Mouse (Mus musculus) kidney, postnatal 0 days (tissue): ENCODE measurements around the gene Cptp. TPM values are rescaled to one million over a fixed set of nuclear protein-coding genes. Genes with fewer than 3 reads are reported as not detected.

ENCODE experiments used
- ATAC-seq: fragments of 200-750 bp; cut with Nextera tagmentation; replicated peaks from 2 replicates; pipeline ENCODE4 v1.8.0; 2017; ENCODE audit warnings: low read depth, moderate number of reproducible peaks, moderate TSS enrichment, moderate library complexity; ENCODE audit not compliant: low FRiP score
- DNase-seq: peaks from one replicate; pipeline ENCODE4 v3.0.0-alpha.2; 2016; ENCODE audit warnings: low spot score
- H3K27ac ChIP-seq: fragments of 300-500 bp; sonication (generic); 2 replicates; pipeline ENCODE4 v1.5.1; 2014; ENCODE audit warnings: mild to moderate bottlenecking
- H3K27me3 ChIP-seq: fragments of 300-500 bp; sonication (generic); 2 replicates; pipeline ENCODE4 v1.6.1; 2014; ENCODE audit warnings: low read length, mixed read lengths; ENCODE audit not compliant: insufficient read depth
- H3K36me3 ChIP-seq: fragments of 300-500 bp; sonication (generic); 2 replicates; pipeline ENCODE4 v1.6.1; 2014; ENCODE audit warnings: low read length, mixed read lengths; ENCODE audit not compliant: insufficient read depth
- H3K4me1 ChIP-seq: fragments of 300-500 bp; sonication (generic); replicated peaks from 2 replicates; pipeline ENCODE4 v1.6.1; 2014; ENCODE audit warnings: antibody characterized with exemption, low read length, mixed read lengths; ENCODE audit not compliant: insufficient read depth
- H3K4me2 ChIP-seq: fragments of 300-500 bp; sonication (generic); 2 replicates; pipeline ENCODE4 v1.6.1; 2014; ENCODE audit warnings: mild to moderate bottlenecking, low read length, moderate library complexity, mixed read lengths
- H3K4me3 ChIP-seq: fragments of 300-500 bp; sonication (generic); replicated peaks from 2 replicates; pipeline ENCODE4 v1.5.1; 2014; ENCODE audit warnings: low read depth, low read length
- H3K9ac ChIP-seq: fragments of 300-500 bp; sonication (generic); 2 replicates; pipeline ENCODE4 v1.6.1; 2014; ENCODE audit warnings: low read depth, low read length
- H3K9me3 ChIP-seq: fragments of 300-500 bp; sonication (generic); replicated peaks from 2 replicates; pipeline ENCODE4 v1.6.1; 2016; ENCODE audit warnings: low read length, inconsistent platforms, mixed read lengths
- CTCF ChIP-seq: IDR thresholded peaks from 2 replicates; pipeline ENCODE4 v1.5.1; 2016; ENCODE audit warnings: antibody characterized with exemption, low read depth, mild to moderate bottlenecking, moderate library complexity
- WGBS: fragments of 180-500 bp; shearing (Covaris S2); extraction: QIAGEN DNeasy Blood & Tissue Kit; methylation state at CpG from one replicate; pipeline ENCODE4 v1.1.7; 2014; 5-methylcytosine and 5-hydroxymethylcytosine counted together
- microRNA-seq: library from miRNA; unstranded; fragments of <30 nt; microRNA quantifications from one replicate; pipeline ENCODE4, GENCODE M21; 2016
- polyA plus RNA-seq: library from polyadenylated mRNA; unstranded; fragments of >200 nt; fragmentation: Nextera tagmentation; extraction: Ambion mirVana; gene quantifications from 2 replicates; pipeline ENCODE4 v1.2.1, GENCODE M21; 2015

Cptp gene
- polyA plus RNA-seq, 1 experiment from 2014 or later, result 14.8 TPM

GRCm38 (mm10) chr4:155829866-155830265, 39.4 kb downstream of the Cptp start:
- WGBS, result 81% methylated on average over 4 of the region's 4 CpGs
- no peak for TF ChIP-seq CTCF
- Histone ChIP-seq H3K27me3 (no peaks in the 10 kb centered on the region), H3K36me3 (peaks cover 17% of the 10 kb centered on the region), H3K9me3 (no peaks in the 10 kb centered on the region), H3K9ac (no peak overlapping the region), H3K4me3 (no peak overlapping the region), H3K4me2 (no peak overlapping the region), H3K27ac (no peak overlapping the region; the same call in 1 of the 2 replicates), H3K4me1 (peaks cover 10% of the 10 kb centered on the region)
- no peak for ATAC-seq
- DNase-seq, result no peak

DNA sequence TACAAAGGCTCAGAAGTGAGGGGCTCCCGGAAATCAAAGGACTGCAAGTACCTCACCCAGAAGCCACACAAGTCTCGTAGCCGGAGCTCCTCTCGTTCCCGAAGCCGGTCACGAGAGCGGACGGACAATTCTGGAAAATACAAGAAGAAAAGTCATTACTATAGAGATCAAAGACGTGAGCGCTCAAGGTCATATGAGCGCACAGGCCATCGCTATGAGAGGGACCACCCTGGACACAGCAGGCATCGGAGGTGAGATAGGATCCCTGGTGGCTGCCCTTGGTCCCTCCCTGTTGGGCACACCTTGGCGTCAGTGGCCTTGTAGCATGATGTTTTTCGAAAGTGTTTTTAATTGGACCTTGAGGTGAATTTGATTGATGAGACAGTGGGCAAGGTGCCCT, 45.8 kb downstream of the Cptp start:
- Histone ChIP-seq H3K27ac (no peak overlapping the region), H3K4me2 (no peak overlapping the region), H3K27me3 (no peaks in the 10 kb centered on the region), H3K4me3 (no peak overlapping the region), H3K4me1 (no peaks in the 10 kb centered on the region), H3K9me3 (no peaks in the 10 kb centered on the region), H3K36me3 (peaks cover 63% of the 10 kb centered on the region), H3K9ac (no peak overlapping the region)
- 95% methylated on average over 16 of the region's 16 CpGs for WGBS
- DNase-seq (no peak), ATAC-seq (no peak)
- TF ChIP-seq CTCF, result no peak

DNA sequence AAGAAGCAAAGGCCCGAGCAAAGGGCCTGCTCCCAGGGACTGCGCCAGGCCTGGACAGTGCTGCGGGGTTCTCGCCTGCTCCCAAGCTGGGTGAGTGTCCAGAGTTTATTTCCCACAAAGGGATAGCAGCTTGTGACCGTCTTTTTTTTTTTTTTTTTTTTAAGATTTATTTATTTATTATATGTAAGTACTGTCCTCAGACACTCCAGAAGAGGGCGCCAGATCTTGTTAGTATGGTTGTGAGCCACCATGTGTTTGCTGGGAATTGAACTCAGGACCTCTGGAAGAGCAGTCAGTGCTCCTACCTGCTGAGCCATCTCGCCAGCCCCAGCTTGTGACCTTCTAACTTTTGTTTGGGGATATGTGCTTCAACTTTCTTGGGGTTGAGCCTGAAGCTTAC, 48.2 kb downstream of the Cptp start:
- no peak overlapping the region for H3K4me3 ChIP-seq
- H3K27ac ChIP-seq, result no peak overlapping the region
- no peaks in the 10 kb centered on the region for H3K27me3 ChIP-seq
- H3K36me3 ChIP-seq, result peaks cover 74% of the 10 kb centered on the region
- no peak for ATAC-seq
- WGBS, result 81% methylated on average over 7 of the region's 7 CpGs
- H3K4me2 ChIP-seq, result no peak overlapping the region
- H3K9me3 ChIP-seq, result no peaks in the 10 kb centered on the region
- TF ChIP-seq CTCF, result peak; percentile 59
- H3K4me1 ChIP-seq, result no peaks in the 10 kb centered on the region
- DNase-seq, result peak; percentile 54
- no peak overlapping the region for H3K9ac ChIP-seq

DNA sequence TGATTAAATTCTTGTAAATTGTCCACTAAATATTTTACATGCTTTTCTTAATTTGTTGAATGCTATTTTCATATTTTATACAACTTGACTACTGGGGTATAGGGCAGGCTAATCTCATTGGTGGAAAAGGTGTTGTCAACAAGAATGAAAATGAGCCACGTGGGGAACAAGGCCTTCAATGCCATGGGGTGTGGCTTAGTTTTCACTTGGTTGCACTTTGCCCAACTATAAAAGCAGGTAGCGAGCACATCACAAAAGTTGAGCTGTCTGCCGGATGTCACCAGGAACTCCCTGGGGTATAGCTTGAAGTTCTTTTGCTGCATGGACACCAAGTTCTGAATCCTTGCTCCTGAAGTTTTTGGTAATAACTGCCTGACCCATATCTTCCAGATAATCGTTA, 51.7 kb downstream of the Cptp start:
- H3K9ac ChIP-seq, result no peak overlapping the region
- WGBS, result 74% methylated on average over 4 of the region's 4 CpGs
- TF ChIP-seq CTCF, result no peak
- no peak for ATAC-seq
- H3K27ac ChIP-seq, result no peak overlapping the region
- no peaks in the 10 kb centered on the region for H3K27me3 ChIP-seq
- H3K4me3 ChIP-seq, result no peak overlapping the region
- no peaks in the 10 kb centered on the region for H3K9me3 ChIP-seq
- H3K4me2 ChIP-seq, result no peak overlapping the region
- DNase-seq, result no peak
- peaks cover 9% of the 10 kb centered on the region for H3K4me1 ChIP-seq
- H3K36me3 ChIP-seq, result peaks cover 66% of the 10 kb centered on the region

Small RNAs within 50 kb of the gene (microRNA-seq; reads per million reads assigned to microRNA genes)
- gene Gm22991, result not detected

Other genes with a start within 250 kb of the Cptp start
- 60.0 and 65.4 TPM in 2 replicates for gene Cdk11b, start 244.6 kb downstream of the Cptp start, polyA plus RNA-seq
- not detected in 2 replicates for gene Gm10563, start 224.0 kb downstream of the Cptp start, polyA plus RNA-seq
- 77.2 and 80.3 TPM in 2 replicates for gene Mmp23, start 216.1 kb downstream of the Cptp start, polyA plus RNA-seq
- 19.6 and 21.0 TPM in 2 replicates for gene Mib2, start 200.2 kb downstream of the Cptp start, polyA plus RNA-seq
- gene Fndc10, start 175.1 kb downstream of the Cptp start, polyA plus RNA-seq, result 9.1 and 12.1 TPM in 2 replicates
- gene Ssu72, start 164.6 kb downstream of the Cptp start, polyA plus RNA-seq, result 151 and 159 TPM in 2 replicates
- 0.47 and 0.68 TPM in 2 replicates for gene Tmem240, start 134.6 kb downstream of the Cptp start, polyA plus RNA-seq
- 92.1 and 92.2 TPM in 2 replicates for gene Atad3a, start 108.3 kb downstream of the Cptp start, polyA plus RNA-seq
- 14.8 and 16.4 TPM in 2 replicates for gene Vwa1, start 94.7 kb downstream of the Cptp start, polyA plus RNA-seq
- 0.16 and 0.22 TPM in 2 replicates for gene Tmem88b, start 83.6 kb downstream of the Cptp start, polyA plus RNA-seq
- gene Ankrd65, start 79.0 kb downstream of the Cptp start, polyA plus RNA-seq, result 0.28 and 0.29 TPM in 2 replicates
- gene Mrpl20, start 66.6 kb downstream of the Cptp start, polyA plus RNA-seq, result 283 and 294 TPM in 2 replicates
- 103 and 109 TPM in 2 replicates for gene Ccnl2, start 57.0 kb downstream of the Cptp start, polyA plus RNA-seq
- 169 and 171 TPM in 2 replicates for gene Aurkaip1, start 38.2 kb downstream of the Cptp start, polyA plus RNA-seq
- 100 and 111 TPM in 2 replicates for gene Mxra8, start 29.8 kb downstream of the Cptp start, polyA plus RNA-seq
- 9.9 and 16.6 TPM in 2 replicates for gene Dvl1, start 22.0 kb downstream of the Cptp start, polyA plus RNA-seq
- 0.18 TPM in 2 replicates for gene Tas1r3, start 6.1 kb downstream of the Cptp start, polyA plus RNA-seq
- 40.3 and 45.7 TPM in 2 replicates for gene Ints11, start 106 bp upstream of the Cptp start, polyA plus RNA-seq
- gene Pusl1, start 22.3 kb upstream of the Cptp start, polyA plus RNA-seq, result 33.8 and 38.0 TPM in 2 replicates
- 8.2 and 8.4 TPM in 2 replicates for gene Acap3, start 22.4 kb upstream of the Cptp start, polyA plus RNA-seq
- gene Ube2j2, start 74.4 kb upstream of the Cptp start, polyA plus RNA-seq, result 99.7 and 108 TPM in 2 replicates
- gene C1qtnf12, start 92.9 kb upstream of the Cptp start, polyA plus RNA-seq, result 113 and 116 TPM in 2 replicates
- gene B3galt6, start 123.2 kb upstream of the Cptp start, polyA plus RNA-seq, result 14.3 and 14.5 TPM in 2 replicates
- gene Sdf4, start 123.4 kb upstream of the Cptp start, polyA plus RNA-seq, result 178 and 183 TPM in 2 replicates
- 0.70 and 0.88 TPM in 2 replicates for gene Tnfrsf4, start 144.4 kb upstream of the Cptp start, polyA plus RNA-seq
- 1.3 TPM in 2 replicates for gene Tnfrsf18, start 156.7 kb upstream of the Cptp start, polyA plus RNA-seq
- gene Ttll10, start 190.0 kb upstream of the Cptp start, polyA plus RNA-seq, result 5.6 and 6.0 TPM in 2 replicates
- 11.8 and 15.3 TPM in 2 replicates for gene 9430015G10Rik, start 240.5 kb upstream of the Cptp start, polyA plus RNA-seq